In the genomic region with DNA sequence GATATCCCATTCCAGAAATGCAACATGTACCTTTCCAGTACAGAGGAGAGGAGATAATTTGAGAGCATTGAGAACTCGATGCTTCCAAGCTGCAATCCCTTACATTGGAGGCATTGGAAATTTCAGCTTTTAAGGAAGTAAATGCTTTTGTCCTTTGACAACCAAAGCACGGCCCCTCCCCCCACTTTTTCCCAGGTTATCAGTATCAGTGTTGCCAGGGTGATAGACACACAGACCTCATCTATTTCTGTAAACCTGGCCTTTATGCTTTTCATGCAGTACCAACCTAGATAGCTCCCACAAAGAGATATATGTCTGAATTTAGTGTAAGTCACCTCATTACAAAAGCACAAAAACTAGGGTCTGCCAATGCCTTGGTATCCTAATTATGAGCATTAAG, we compare ENCODE assay signal across 20 mouse cellular contexts.
A peak's percentile ranks its signal among the peaks of the same experiment; 100 is the strongest.
DNase-seq lines count a peak whose midpoint lies in the region; TF ChIP-seq lines count a peak whose summit lies in the region.
"Had no signal": no experiment of that assay in that cellular context is flagged by ENCODE, and none has a peak within 500 bp of the region (broad histone marks: within the 10 kb centered on the region; RNA-seq: fewer than 3 reads in every experiment).

No protein-coding gene starts in this region.

- peak overlapping the region; percentile 46; the same call in 1 of the 2 replicates for H3K27ac ChIP-seq in layer of hippocampus, adult 2 months
- no peak overlapping the region for H3K27ac ChIP-seq in testis, adult 2 months (ENCODE audit: control insufficient read depth, insufficient read depth, low read depth, low read length)
- H3K27ac ChIP-seq in thymus, adult 2 months (ENCODE audit: control insufficient read depth, insufficient read depth, low read length), result no peak overlapping the region
- H3K27ac ChIP-seq: embryonic facial prominence, embryonic 10.5 days; gastrocnemius, adult 2 months; heart, embryonic 10.5 days; kidney, postnatal 0 days; stomach, postnatal 0 days had no signal

- no peaks in the 10 kb centered on the region; the same call in 1 of the 2 replicates for H3K4me1 ChIP-seq in testis, adult 2 months (ENCODE audit: control insufficient read depth, insufficient read depth, low read length)
- H3K4me1 ChIP-seq in thymus, adult 2 months (replicated peaks; ENCODE audit: control insufficient read depth, insufficient read depth, low read length), result no peaks in the 10 kb centered on the region
- H3K4me1 ChIP-seq: embryonic facial prominence, embryonic 10.5 days; heart, embryonic 10.5 days had no signal

- TF ChIP-seq CTCF in layer of hippocampus, adult 2 months (conservative IDR thresholded peaks at IDR 0.05), result no peak
- TF ChIP-seq CTCF in testis, adult 2 months (IDR thresholded peaks at IDR 0.05; ENCODE audit: control insufficient read depth, insufficient read depth, insufficient replicate concordance, low read depth, low read length), result no peak
- no peak for TF ChIP-seq CTCF in thymus, adult 2 months (IDR thresholded peaks at IDR 0.05; ENCODE audit: borderline replicate concordance, control insufficient read depth, extremely low read depth, insufficient read depth, low read length, poor library complexity)

- H3K4me3 ChIP-seq in layer of hippocampus, adult 2 months, result no peak overlapping the region
- peak overlapping the region; percentile 51; the same call in 1 of the 2 replicates for H3K4me3 ChIP-seq in testis, adult 2 months (ENCODE audit: control insufficient read depth, low read depth, low read length)
- no peak overlapping the region for H3K4me3 ChIP-seq in thymus, adult 2 months (ENCODE audit: control insufficient read depth, insufficient read depth, low read length)
- H3K4me3 ChIP-seq: embryonic facial prominence, embryonic 10.5 days; gastrocnemius, adult 2 months; heart, embryonic 10.5 days had no signal

- 91% methylated on average over 2 of the region's 2 CpGs for WGBS in thymus, adult 2 months

- no peaks in the 10 kb centered on the region for H3K27me3 ChIP-seq in testis, adult 2 months (ENCODE audit: control insufficient read depth, insufficient read depth, low read length)
- no peaks in the 10 kb centered on the region for H3K27me3 ChIP-seq in thymus, adult 2 months (ENCODE audit: control insufficient read depth, insufficient read depth, low read length)

- no peak for TF ChIP-seq POLR2A in testis, adult 2 months (IDR thresholded peaks at IDR 0.05; ENCODE audit: control insufficient read depth, low read depth, low read length)
- TF ChIP-seq POLR2A in thymus, adult 2 months (IDR thresholded peaks at IDR 0.05; ENCODE audit: control insufficient read depth, extremely low read depth, insufficient read depth, low read length, poor library complexity), result no peak

- peak; percentile 9 for DNase-seq in embryo, embryonic 10.5 days (ENCODE audit: low spot score)
- DNase-seq in embryo, embryonic 9.5 days (ENCODE audit: extremely low spot score), result no peak
- no peak for DNase-seq in layer of hippocampus, adult 2 months (ENCODE audit: low spot score in 2 of 2)
- no peak for DNase-seq in layer of hippocampus, adult 9-10 months (ENCODE audit: low spot score)
- DNase-seq in testis, postnatal 10 days (ENCODE audit: low spot score), result no peak
- DNase-seq in thymus, adult 2 months, result no peak
- DNase-seq: adrenal gland, postnatal 25 days; cerebellum, adult 18-20 months; cerebellum, postnatal 36 days; gastrocnemius, adult 2 months; kidney, adult 18-20 months; liver; lung, postnatal 10 days; thymus, postnatal 25 days had no signal

- H3K36me3 ChIP-seq in testis, adult 2 months (ENCODE audit: control insufficient read depth, insufficient read depth, low read length), result no peaks in the 10 kb centered on the region
- H3K36me3 ChIP-seq in thymus, adult 2 months (ENCODE audit: control insufficient read depth, insufficient read depth, low read length), result no peaks in the 10 kb centered on the region
- H3K36me3 ChIP-seq: embryonic facial prominence, embryonic 10.5 days; G1E; heart, embryonic 10.5 days had no signal
